Mouse (Mus musculus) erythroblast, embryonic 14.5 days (primary cell): Measurements from ENCODE around the gene Smc3. TPM values are rescaled to one million over a fixed set of nuclear protein-coding genes. Genes with fewer than 3 reads are reported as not detected.

Source experiments
- H3K27me3 ChIP-seq: 2 replicates; pipeline ENCODE4 v1.6.1; 2012; ENCODE audit warnings: inconsistent platforms; ENCODE audit not compliant: control insufficient read depth
- H3K36me3 ChIP-seq: 2 replicates; pipeline ENCODE4 v1.6.1; 2012; ENCODE audit warnings: mild to moderate bottlenecking, inconsistent platforms; ENCODE audit not compliant: control insufficient read depth
- H3K4me1 ChIP-seq: 2 replicates; pipeline ENCODE4 v1.6.1; 2012; ENCODE audit warnings: inconsistent platforms; ENCODE audit not compliant: control insufficient read depth
- H3K4me3 ChIP-seq: replicated peaks from 2 replicates; pipeline ENCODE3; 2012; ENCODE audit warnings: moderate library complexity, mild to moderate bottlenecking, inconsistent platforms
- H3K9me3 ChIP-seq: 2 replicates; pipeline ENCODE4 v1.6.1; 2012; ENCODE audit warnings: low read length, inconsistent platforms, mixed read lengths; ENCODE audit not compliant: control insufficient read depth
- GATA1 ChIP-seq: IDR thresholded peaks from 2 replicates; pipeline ENCODE4 v1.6.1; 2012; ENCODE audit warnings: low read length, inconsistent platforms, mixed read lengths
- TAL1 ChIP-seq: IDR thresholded peaks from 3 replicates; pipeline ENCODE4 v1.6.1; 2012; ENCODE audit warnings: low read length, inconsistent platforms, mixed read lengths
- polyA plus RNA-seq: library from polyadenylated mRNA; stranded (reverse); fragments of >175 nt; gene quantifications from 2 replicates; pipeline ENCODE4 v1.2.3, GENCODE M21; 2012

Smc3 gene
- polyA plus RNA-seq, 1 experiment: 3.6 TPM

DNA sequence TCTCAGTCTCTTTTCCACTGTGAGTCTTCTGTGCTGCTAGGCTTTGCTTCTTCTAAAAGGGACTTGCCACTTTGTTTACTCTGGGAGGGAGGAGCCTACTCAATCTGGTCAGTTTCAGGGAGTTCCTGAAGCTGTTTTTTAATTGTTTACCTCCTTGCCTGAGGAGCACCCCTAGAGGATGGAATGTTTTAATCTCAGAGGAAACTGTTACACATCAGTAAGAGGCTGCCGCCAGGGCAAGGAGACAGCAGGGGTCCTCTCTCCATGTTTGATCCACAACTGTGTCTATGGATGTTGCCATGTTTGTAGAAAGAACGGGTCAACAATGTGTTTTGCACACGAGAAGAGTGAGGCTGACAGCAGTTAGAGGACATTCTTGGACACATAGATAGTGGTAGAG is 39.8 kb upstream of the Smc3 start:
- no peaks in the 10 kb centered on the region for H3K4me1 ChIP-seq
- no peak overlapping the region for H3K4me3 ChIP-seq
- no peaks in the 10 kb centered on the region for H3K9me3 ChIP-seq
- H3K27me3 ChIP-seq: no peaks in the 10 kb centered on the region
- TF ChIP-seq GATA1 (no peak), TAL1 (no peak)
- H3K36me3 ChIP-seq: no peaks in the 10 kb centered on the region

DNA sequence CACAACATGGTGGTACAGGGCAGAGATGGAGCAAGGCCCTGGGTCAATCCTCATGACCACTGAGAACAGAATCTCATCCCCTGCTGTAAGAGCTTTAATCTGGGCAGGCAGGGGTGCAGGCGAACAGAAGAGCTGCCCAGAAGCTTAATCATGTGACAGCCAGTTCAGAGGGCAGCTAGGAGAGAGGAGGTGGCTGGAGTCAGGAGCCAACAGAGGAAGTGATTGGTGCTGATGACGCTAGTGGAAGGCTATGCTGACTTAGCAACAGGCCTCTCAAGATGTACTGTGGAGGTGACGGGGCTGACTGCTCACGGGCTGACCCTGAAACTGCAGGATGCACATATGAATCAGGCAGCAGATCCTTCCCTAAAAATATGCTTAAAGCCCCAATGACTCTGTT is 36.0 kb upstream of the Smc3 start:
- Histone ChIP-seq H3K9me3 (no peaks in the 10 kb centered on the region), H3K27me3 (peaks cover 2% of the 10 kb centered on the region; the same call in 1 of the 2 replicates), H3K4me3 (no peak overlapping the region), H3K36me3 (no peaks in the 10 kb centered on the region), H3K4me1 (no peaks in the 10 kb centered on the region)
- TF ChIP-seq GATA1: no peak
- no peak for TF ChIP-seq TAL1

DNA sequence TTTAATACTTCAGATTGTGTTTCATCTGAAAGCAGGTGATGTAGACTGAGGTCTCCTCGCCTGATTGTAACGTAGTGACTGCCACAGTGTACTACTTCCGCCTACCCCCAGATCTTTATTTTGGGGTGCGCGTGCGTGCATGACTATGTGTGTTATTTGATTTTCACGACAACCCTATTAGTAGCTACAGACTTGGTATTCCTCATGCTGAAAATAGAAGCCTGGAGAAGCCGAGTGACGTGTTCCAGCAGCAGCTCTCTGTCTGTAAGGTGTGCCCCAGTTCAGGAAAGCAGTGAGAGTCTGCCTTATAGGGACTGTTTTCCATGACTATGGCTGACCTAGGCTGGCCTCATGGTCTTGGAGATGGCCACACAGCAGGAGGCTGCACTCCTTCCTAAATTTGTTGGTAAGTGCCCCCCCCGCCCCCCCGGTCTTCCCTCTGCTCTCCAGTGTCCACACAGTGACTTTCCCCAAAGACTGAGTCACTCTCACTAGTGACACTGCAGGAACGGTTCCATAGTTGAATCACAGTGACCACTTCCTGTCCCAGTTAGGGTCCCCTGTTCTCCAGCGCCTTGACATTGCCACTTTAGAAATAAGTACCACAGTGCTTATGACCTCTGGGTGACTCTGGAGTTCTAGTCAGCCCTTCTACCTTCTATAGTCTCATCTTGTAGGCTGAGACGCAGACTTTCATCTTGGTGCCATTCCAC is 34.5 kb upstream of the Smc3 start:
- Histone ChIP-seq H3K36me3 (no peaks in the 10 kb centered on the region), H3K4me1 (no peaks in the 10 kb centered on the region), H3K4me3 (no peak overlapping the region), H3K27me3 (peaks cover 2% of the 10 kb centered on the region; the same call in 1 of the 2 replicates), H3K9me3 (no peaks in the 10 kb centered on the region)
- no peak for TF ChIP-seq GATA1

DNA sequence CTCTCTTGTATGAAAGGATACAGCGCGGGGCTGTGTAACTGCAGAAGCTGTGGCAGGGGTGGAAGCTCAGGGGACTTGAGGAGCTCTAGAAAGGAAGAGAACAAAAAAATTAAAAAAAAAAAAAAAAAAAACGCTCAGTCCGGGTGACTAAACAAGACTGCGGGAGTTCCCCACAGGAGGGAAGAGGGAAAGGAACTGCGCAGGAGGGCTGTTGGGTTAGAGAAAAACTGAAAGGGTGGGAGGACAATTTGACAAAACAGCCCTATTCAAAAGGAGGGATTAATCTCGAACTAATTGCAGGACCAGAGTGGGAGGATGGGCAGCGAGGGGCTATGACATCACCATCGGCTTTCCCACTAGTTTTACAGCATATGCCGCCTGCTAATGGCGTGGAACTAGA is 32.3 kb upstream of the Smc3 start:
- peaks cover 2% of the 10 kb centered on the region; the same call in 1 of the 2 replicates for H3K27me3 ChIP-seq
- TF ChIP-seq GATA1 (no peak), TAL1 (no peak)
- H3K9me3 ChIP-seq: no peaks in the 10 kb centered on the region

DNA sequence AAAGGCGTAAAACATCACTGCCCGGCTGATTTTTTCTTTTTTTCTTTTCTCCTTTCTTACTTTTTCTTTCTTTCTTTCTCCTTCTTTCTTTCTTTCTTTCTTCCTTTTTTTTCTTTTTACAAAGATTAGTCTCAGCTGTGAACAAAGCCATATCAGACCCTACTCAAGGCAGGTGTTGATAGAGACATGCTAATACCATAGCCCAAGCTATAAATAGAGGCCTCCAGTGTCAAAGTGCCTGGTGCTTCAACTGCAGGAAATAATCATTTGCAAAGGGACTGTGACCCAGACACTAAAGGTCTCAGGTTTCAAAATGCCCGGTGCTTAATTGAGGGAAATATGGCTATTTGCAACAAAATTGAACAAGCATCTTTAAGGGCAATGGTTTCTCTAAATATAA is 31.6 kb upstream of the Smc3 start:
- TF ChIP-seq TAL1: no peak
- no peak for TF ChIP-seq GATA1
- Histone ChIP-seq H3K36me3 (no peaks in the 10 kb centered on the region), H3K4me1 (no peaks in the 10 kb centered on the region; the same call in 1 of the 2 replicates), H3K9me3 (no peaks in the 10 kb centered on the region), H3K27me3 (peaks cover 2% of the 10 kb centered on the region; the same call in 1 of the 2 replicates), H3K4me3 (no peak overlapping the region)

More for the DNA sequence above, 32.3 kb upstream of the Smc3 start:
- Histone ChIP-seq H3K4me3 (no peak overlapping the region), H3K36me3 (no peaks in the 10 kb centered on the region), H3K4me1 (no peaks in the 10 kb centered on the region; the same call in 1 of the 2 replicates)

DNA sequence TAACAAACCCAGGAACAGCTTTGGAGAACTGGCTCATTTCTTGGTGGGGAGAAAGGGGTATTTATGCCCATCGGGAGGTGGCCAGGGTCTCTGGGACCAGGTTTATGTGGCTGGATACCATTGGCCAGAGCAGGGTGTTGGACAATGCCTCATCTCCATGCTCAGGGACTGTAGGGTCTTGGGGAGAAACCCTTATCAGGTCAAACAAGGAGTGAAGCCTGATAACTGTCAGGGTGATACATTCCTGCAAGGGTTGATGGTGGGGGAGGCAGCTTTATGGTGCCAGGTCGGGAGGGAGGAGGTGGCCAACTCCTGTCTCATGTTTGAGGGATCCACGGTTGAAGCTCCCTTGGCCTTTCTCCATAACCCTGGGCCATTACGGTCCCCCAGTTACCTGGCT is 29.1 kb upstream of the Smc3 start:
- peaks cover 2% of the 10 kb centered on the region; the same call in 1 of the 2 replicates for H3K27me3 ChIP-seq
- no peaks in the 10 kb centered on the region; the same call in 1 of the 2 replicates for H3K4me1 ChIP-seq
- H3K9me3 ChIP-seq: no peaks in the 10 kb centered on the region
- H3K36me3 ChIP-seq: no peaks in the 10 kb centered on the region
- no peak overlapping the region for H3K4me3 ChIP-seq
- no peak for TF ChIP-seq GATA1
- TF ChIP-seq TAL1: no peak

DNA sequence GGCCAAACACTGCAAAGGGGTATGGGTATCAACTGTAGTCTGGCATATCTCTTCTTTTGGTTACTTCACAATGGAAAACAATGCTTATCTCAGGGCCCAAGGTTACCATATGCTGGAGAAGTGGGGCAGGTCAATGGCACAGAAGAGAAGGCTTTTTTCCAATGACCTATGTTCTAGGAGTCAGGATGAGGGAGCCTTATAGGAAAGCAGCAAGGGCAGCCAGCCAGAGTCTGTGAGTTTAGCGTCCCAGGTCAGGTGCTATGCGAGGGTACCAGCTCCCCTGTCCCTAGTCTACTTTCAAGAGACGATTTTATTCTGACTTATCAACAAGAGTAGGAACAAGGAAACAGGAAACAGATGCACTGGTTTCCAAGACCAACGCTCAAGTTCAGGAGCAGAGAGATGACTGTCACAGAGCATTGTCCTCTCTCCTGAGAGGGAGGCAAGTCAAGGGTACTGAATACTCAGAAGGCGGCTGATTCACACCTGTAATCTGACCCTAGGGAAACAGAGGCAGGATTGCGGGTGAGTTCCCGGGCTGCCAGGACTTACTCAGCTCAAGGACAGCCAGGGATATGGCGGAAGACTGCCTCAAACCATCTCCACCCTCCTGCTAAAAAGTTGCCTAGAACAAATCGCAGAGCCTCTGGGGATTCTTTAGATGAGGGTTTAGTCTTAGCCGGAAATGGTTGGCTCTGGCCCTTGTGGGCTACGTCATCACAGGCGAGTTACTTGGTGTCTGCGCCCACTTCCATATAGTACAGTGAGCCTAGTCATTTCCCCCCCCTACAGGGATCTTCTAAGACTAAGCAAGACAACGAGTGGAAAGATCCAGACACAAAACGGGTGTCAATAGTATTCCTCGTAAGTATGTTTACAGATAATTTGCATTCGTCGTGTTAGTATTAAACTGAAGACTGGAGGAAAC is 28.4 kb upstream of the Smc3 start:
- TF ChIP-seq TAL1 (no peak), GATA1 (no peak)

DNA sequence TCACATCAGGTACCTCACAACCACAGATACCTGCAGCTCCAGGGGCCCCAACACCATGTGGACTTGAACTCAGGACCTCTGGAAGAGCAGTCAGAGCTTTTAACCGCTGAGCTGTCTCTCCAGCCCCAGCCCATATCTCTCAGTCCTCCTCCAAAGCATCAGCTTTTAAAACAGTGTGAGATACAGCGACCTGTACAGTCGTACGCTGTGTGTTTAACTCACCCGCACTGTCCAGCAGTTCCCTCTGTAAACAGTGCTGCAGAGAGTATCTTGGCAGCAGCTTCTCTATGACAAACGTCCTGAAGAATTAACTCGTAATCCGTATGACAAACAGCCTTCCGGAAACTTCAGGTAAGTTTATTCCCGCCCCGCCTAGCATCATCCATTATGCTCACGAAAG is 27.6 kb upstream of the Smc3 start:
- H3K36me3 ChIP-seq: no peaks in the 10 kb centered on the region
- TF ChIP-seq GATA1 (no peak), TAL1 (no peak)

More for the DNA sequence above, 28.4 kb upstream of the Smc3 start:
- peaks cover 2% of the 10 kb centered on the region; the same call in 1 of the 2 replicates for H3K27me3 ChIP-seq
- H3K4me3 ChIP-seq: no peak overlapping the region
- no peaks in the 10 kb centered on the region for H3K36me3 ChIP-seq
- H3K9me3 ChIP-seq: no peaks in the 10 kb centered on the region
- no peaks in the 10 kb centered on the region; the same call in 1 of the 2 replicates for H3K4me1 ChIP-seq

DNA sequence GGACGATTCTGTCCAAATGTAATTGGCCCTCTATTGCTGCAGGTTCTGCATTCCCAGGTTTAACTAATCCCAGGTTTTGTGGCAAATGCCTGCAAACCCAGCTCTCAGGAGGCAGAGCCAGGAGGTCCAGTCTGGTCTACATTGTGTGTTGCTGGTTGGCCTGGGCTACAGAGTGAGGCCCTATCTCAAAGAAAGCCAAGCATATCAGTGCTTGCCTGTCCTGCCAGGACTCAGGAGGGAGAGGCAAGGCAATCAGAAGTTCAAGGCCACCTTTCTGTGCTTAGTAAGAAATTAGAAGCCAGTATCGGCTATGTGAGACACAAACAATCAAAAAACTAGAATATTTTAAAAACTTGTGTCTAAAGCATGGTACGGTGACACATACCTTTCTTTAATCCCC is 27.0 kb upstream of the Smc3 start:
- Histone ChIP-seq H3K27me3 (no peaks in the 10 kb centered on the region; the same call in 1 of the 2 replicates), H3K9me3 (no peaks in the 10 kb centered on the region), H3K4me3 (no peak overlapping the region), H3K4me1 (no peaks in the 10 kb centered on the region; the same call in 1 of the 2 replicates), H3K36me3 (no peaks in the 10 kb centered on the region)
- TF ChIP-seq GATA1: no peak

More for the DNA sequence above, 27.6 kb upstream of the Smc3 start:
- no peaks in the 10 kb centered on the region for H3K9me3 ChIP-seq
- H3K4me1 ChIP-seq: no peaks in the 10 kb centered on the region; the same call in 1 of the 2 replicates
- peaks cover 2% of the 10 kb centered on the region; the same call in 1 of the 2 replicates for H3K27me3 ChIP-seq
- no peak overlapping the region for H3K4me3 ChIP-seq
